Mouse (Mus musculus) heart, adult 2 months (tissue): ENCODE measurements at regions not wholly inside any gene's neighbourhood (a gene's known extent, or its start where the extent isn't known, plus 50 kb on each side); places are given as distances from the start of the nearest gene placed in this dataset.
A peak's percentile ranks its signal among the peaks of the same experiment; 100 is the strongest.

ENCODE experiments used
- DNase-seq, 2 experiments: peaks; one replicate each; pipeline ENCODE4 v3.0.0; 2021
- H3K27ac ChIP-seq: fragments of 200-600 bp; 2 replicates; pipeline ENCODE4 v1.8.1; 2022
- H3K27me3 ChIP-seq: fragments of 200-500 bp; 2 replicates; pipeline ENCODE4 v1.6.1; 2012; ENCODE audit warnings: mild to moderate bottlenecking, low read length, inconsistent platforms, mixed read lengths; ENCODE audit not compliant: control insufficient read depth, insufficient read depth
- H3K36me3 ChIP-seq: fragments of 200-500 bp; 2 replicates; pipeline ENCODE4 v1.6.1; 2012; ENCODE audit warnings: low read length, inconsistent platforms; ENCODE audit not compliant: control insufficient read depth, insufficient read depth
- H3K4me1 ChIP-seq: fragments of 200-500 bp; 2 replicates; pipeline ENCODE4 v1.6.1; 2011; ENCODE audit warnings: low read length; ENCODE audit not compliant: control insufficient read depth, insufficient read depth
- H3K4me3 ChIP-seq: fragments of 200-600 bp; 2 replicates; pipeline ENCODE4 v1.8.1; 2022
- H3K79me2 ChIP-seq: fragments of 200-500 bp; replicated peaks from 2 replicates; pipeline ENCODE4 v1.6.1; 2012; ENCODE audit warnings: mild to moderate bottlenecking, inconsistent platforms, low read length, moderate library complexity, mixed read lengths; ENCODE audit not compliant: control insufficient read depth, insufficient read depth
- H3K9ac ChIP-seq: fragments of 200-500 bp; 2 replicates; pipeline ENCODE4 v1.6.1; 2012; ENCODE audit warnings: low read depth, mild to moderate bottlenecking, control low read depth, inconsistent platforms, low read length, mixed read lengths
- CTCF ChIP-seq: fragments of 200-600 bp; IDR thresholded peaks from 2 replicates; pipeline ENCODE4 v1.8.1; 2022; ENCODE audit warnings: antibody characterized with exemption, mild to moderate bottlenecking, moderate library complexity
- EP300 ChIP-seq: fragments of 200-500 bp; IDR thresholded peaks from 2 replicates; pipeline ENCODE4 v1.6.1; 2011; ENCODE audit warnings: low read depth, low read length, control low read depth; ENCODE audit not compliant: insufficient read depth
- POLR2A ChIP-seq: fragments of 200-500 bp; IDR thresholded peaks from 2 replicates; pipeline ENCODE4 v1.6.1; 2011; ENCODE audit warnings: mild to moderate bottlenecking, low read depth, low read length, control low read depth; ENCODE audit not compliant: insufficient read depth
- WGBS: fragments of 180-500 bp; shearing (Covaris S2); methylation state at CpG from one replicate; pipeline ENCODE4 v1.1.7; 2018; 5-methylcytosine and 5-hydroxymethylcytosine counted together
- intact Hi-C: fragments of 180-260 bp; cut with DNase I; formaldehyde crosslinking; loops from one replicate; pipeline ENCODE4 v1.15.1; 2025

GRCm38 (mm10) chrX:159145212-159145611 lies 64.9 kb upstream of the Rps6ka3 start:
- Histone ChIP-seq H3K4me3 (no peak overlapping the region), H3K9ac (no peak overlapping the region), H3K4me1 (no peaks in the 10 kb centered on the region), H3K79me2 (no peaks in the 10 kb centered on the region), H3K27ac (no peak overlapping the region), H3K36me3 (no peaks in the 10 kb centered on the region), H3K27me3 (no peaks in the 10 kb centered on the region)
- no peak for DNase-seq
- no peak for TF ChIP-seq EP300
- no peak for TF ChIP-seq POLR2A
- no peak for TF ChIP-seq CTCF
- intact Hi-C loops: no loop called here
- WGBS: 23% methylated on average over 4 of the region's 4 CpGs

GRCm38 (mm10) chrX:159155786-159156185 lies 54.3 kb upstream of the Rps6ka3 start:
- Histone ChIP-seq H3K36me3 (no peaks in the 10 kb centered on the region), H3K27me3 (no peaks in the 10 kb centered on the region), H3K27ac (no peak overlapping the region), H3K4me1 (no peaks in the 10 kb centered on the region; the same call in 1 of the 2 replicates), H3K9ac (no peak overlapping the region), H3K79me2 (no peaks in the 10 kb centered on the region), H3K4me3 (no peak overlapping the region)
- TF ChIP-seq POLR2A: no peak
- TF ChIP-seq EP300: no peak
- TF ChIP-seq CTCF: no peak
- DNase-seq: no peak
- WGBS: 42% methylated on average over 5 of the region's 5 CpGs
- intact Hi-C loops: no loop called here

- Histone ChIP-seq H3K79me2 (no peaks in the 10 kb centered on the region), H3K27ac (no peak overlapping the region), H3K4me3 (no peak overlapping the region), H3K9ac (no peak overlapping the region), H3K4me1 (no peaks in the 10 kb centered on the region; the same call in 1 of the 2 replicates), H3K36me3 (no peaks in the 10 kb centered on the region), H3K27me3 (no peaks in the 10 kb centered on the region)
- DNase-seq: peak in 1 of 2 experiments; percentile 5
- no peak for TF ChIP-seq EP300
- no peak for TF ChIP-seq CTCF
- TF ChIP-seq POLR2A: no peak
- WGBS: 61% methylated on average over 4 of the region's 4 CpGs
- intact Hi-C loops: no loop called here
These were observed 53.1 kb upstream of the Rps6ka3 start for GRCm38 (mm10) chrX:159156976-159157375.

GRCm38 (mm10) chrX:159159727-159160126 lies 50.4 kb upstream of the Rps6ka3 start:
- H3K27ac ChIP-seq: no peak overlapping the region
- 78% methylated on average over 2 of the region's 2 CpGs for WGBS
- H3K27me3 ChIP-seq: no peaks in the 10 kb centered on the region
- H3K79me2 ChIP-seq: no peaks in the 10 kb centered on the region
- no peaks in the 10 kb centered on the region for H3K36me3 ChIP-seq
- no peak for DNase-seq
- H3K4me3 ChIP-seq: no peak overlapping the region
- TF ChIP-seq POLR2A (no peak), EP300 (no peak), CTCF (no peak)
- no peaks in the 10 kb centered on the region; the same call in 1 of the 2 replicates for H3K4me1 ChIP-seq
- no peak overlapping the region for H3K9ac ChIP-seq
- intact Hi-C loops: no loop called here
